Mouse (Mus musculus): ENCODE data around the gene Erc1. TPM values are rescaled to one million over a fixed set of nuclear protein-coding genes. Genes with fewer than 3 reads are reported as not detected.

Erc1 gene
- polyA plus RNA-seq, 1 experiment: 8.7 TPM

DNA sequence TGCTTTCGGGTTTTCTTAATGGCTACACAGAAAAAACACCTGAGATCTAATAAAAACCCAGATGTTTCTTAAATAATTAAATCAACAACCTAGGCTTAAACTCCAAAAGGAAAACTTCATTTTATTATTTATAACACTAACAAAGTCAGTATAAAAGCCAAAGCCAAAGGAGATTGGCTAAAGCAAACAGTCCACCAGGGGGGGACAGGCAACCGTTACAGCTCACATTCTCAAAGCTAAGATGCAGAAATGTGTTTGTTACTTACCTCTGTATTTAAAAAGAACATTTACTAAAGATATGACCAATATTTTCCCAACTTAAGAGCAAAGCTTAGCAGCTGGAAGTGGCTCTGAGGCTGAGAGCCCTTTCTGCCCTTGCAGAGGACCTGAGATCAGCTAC, 89.5 kb downstream of the Erc1 start:
- 82% methylated on average over 2 of the region's 2 CpGs for WGBS
- Histone ChIP-seq H3K4me3 (replicated peaks; ENCODE audit: extremely low read depth, low read depth, low read length) (no peak overlapping the region), H3K4me1 (ENCODE audit: control insufficient read depth, insufficient read depth, low read length) (no peaks in the 10 kb centered on the region)
- no peak for DNase-seq
- TF ChIP-seq CTCF (IDR thresholded peaks at IDR 0.05; ENCODE audit: insufficient read depth, low read length): no peak
- TF ChIP-seq POLR2A (IDR thresholded peaks at IDR 0.05; ENCODE audit: borderline replicate concordance, extremely low read depth, low read depth, low read length): no peak

- DNase-seq: no peak
- no peak for TF ChIP-seq CTCF (IDR thresholded peaks at IDR 0.05; ENCODE audit: insufficient read depth, low read length)
- no peak for TF ChIP-seq POLR2A (IDR thresholded peaks at IDR 0.05; ENCODE audit: borderline replicate concordance, extremely low read depth, low read depth, low read length)
- Histone ChIP-seq H3K4me3 (replicated peaks; ENCODE audit: extremely low read depth, low read depth, low read length) (no peak overlapping the region), H3K4me1 (ENCODE audit: control insufficient read depth, insufficient read depth, low read length) (no peaks in the 10 kb centered on the region)
- 70% methylated on average over 5 of the region's 5 CpGs for WGBS
Observed at GRCm38 (mm10) chr6:119757796-119758195, 90.2 kb downstream of the Erc1 start.

- DNase-seq: no peak
- TF ChIP-seq POLR2A (IDR thresholded peaks at IDR 0.05; ENCODE audit: borderline replicate concordance, extremely low read depth, low read depth, low read length) (no peak), CTCF (IDR thresholded peaks at IDR 0.05; ENCODE audit: insufficient read depth, low read length) (no peak)
- no peaks in the 10 kb centered on the region for H3K4me1 ChIP-seq (ENCODE audit: control insufficient read depth, insufficient read depth, low read length)
- WGBS: 33% methylated on average over 3 of the region's 3 CpGs
- H3K4me3 ChIP-seq (replicated peaks; ENCODE audit: extremely low read depth, low read depth, low read length): no peak overlapping the region
Observed at GRCm38 (mm10) chr6:119755866-119756265, 92.1 kb downstream of the Erc1 start.

DNA sequence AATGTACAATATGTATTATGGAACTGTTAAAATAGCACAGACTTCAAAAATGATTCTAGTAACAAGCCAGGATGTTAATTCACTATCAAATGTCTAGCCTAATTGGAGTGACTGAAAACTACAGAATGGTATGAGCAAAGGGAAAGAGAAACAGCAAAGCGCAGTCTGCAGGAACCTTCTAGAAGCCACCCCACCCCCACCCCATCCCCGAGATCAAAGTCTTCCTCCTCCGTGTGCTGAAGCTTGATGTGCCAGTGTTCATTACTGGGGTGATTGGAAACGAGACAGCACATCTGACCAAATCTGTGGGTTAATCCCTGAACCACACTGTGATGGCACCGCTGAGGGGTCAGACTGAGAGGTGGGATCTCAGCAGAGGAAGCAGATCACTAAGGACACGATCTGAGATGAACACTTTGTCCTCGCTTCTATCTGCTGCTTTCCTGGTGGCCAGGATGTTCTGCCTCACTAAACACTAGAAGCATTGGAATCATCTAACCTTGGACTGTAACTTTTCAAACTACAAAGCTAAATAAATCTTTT, 98.8 kb downstream of the Erc1 start:
- H3K4me3 ChIP-seq (replicated peaks; ENCODE audit: extremely low read depth, low read depth, low read length): no peak overlapping the region
- WGBS: 84% methylated on average over 7 of the region's 7 CpGs
- TF ChIP-seq POLR2A (IDR thresholded peaks at IDR 0.05; ENCODE audit: borderline replicate concordance, extremely low read depth, low read depth, low read length): no peak
- no peak for TF ChIP-seq CTCF (IDR thresholded peaks at IDR 0.05; ENCODE audit: insufficient read depth, low read length)
- no peaks in the 10 kb centered on the region for H3K4me1 ChIP-seq (ENCODE audit: control insufficient read depth, insufficient read depth, low read length)
- DNase-seq: no peak

DNA sequence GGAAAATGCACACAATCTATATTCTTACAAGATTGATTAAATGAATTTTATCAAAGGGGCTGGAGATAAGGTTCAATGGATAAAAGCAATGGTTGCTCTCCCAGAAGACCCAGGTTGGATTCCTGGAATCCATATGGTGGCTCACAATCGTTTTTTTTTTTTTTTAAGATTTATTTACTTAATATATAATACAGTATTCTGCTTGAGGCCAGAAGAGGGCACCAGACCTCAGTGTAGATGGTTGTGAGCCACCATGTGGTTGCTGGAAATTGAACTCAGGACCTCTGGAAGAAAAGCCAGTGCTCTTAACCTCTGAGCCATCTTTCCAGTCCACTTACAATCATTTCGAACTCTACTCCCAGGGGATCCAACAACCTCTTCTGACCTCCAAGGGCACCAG, 106.1 kb downstream of the Erc1 start:
- no peak for TF ChIP-seq CTCF (IDR thresholded peaks at IDR 0.05; ENCODE audit: insufficient read depth, low read length)
- TF ChIP-seq POLR2A (IDR thresholded peaks at IDR 0.05; ENCODE audit: borderline replicate concordance, extremely low read depth, low read depth, low read length): no peak
- no peak for DNase-seq
- 68% methylated on average over 2 of the region's 2 CpGs for WGBS
- Histone ChIP-seq H3K4me3 (replicated peaks; ENCODE audit: extremely low read depth, low read depth, low read length) (no peak overlapping the region), H3K4me1 (ENCODE audit: control insufficient read depth, insufficient read depth, low read length) (no peaks in the 10 kb centered on the region; the same call in 1 of the 2 replicates)

GRCm38 (mm10) chr6:119740541-119740940, 107.4 kb downstream of the Erc1 start:
- Histone ChIP-seq H3K4me3 (replicated peaks; ENCODE audit: extremely low read depth, low read depth, low read length) (no peak overlapping the region), H3K4me1 (ENCODE audit: control insufficient read depth, insufficient read depth, low read length) (no peaks in the 10 kb centered on the region; the same call in 1 of the 2 replicates)
- no peak for DNase-seq
- WGBS: 50% methylated on average over 3 of the region's 3 CpGs
- TF ChIP-seq CTCF (IDR thresholded peaks at IDR 0.05; ENCODE audit: insufficient read depth, low read length) (no peak), POLR2A (IDR thresholded peaks at IDR 0.05; ENCODE audit: borderline replicate concordance, extremely low read depth, low read depth, low read length) (no peak)

DNA sequence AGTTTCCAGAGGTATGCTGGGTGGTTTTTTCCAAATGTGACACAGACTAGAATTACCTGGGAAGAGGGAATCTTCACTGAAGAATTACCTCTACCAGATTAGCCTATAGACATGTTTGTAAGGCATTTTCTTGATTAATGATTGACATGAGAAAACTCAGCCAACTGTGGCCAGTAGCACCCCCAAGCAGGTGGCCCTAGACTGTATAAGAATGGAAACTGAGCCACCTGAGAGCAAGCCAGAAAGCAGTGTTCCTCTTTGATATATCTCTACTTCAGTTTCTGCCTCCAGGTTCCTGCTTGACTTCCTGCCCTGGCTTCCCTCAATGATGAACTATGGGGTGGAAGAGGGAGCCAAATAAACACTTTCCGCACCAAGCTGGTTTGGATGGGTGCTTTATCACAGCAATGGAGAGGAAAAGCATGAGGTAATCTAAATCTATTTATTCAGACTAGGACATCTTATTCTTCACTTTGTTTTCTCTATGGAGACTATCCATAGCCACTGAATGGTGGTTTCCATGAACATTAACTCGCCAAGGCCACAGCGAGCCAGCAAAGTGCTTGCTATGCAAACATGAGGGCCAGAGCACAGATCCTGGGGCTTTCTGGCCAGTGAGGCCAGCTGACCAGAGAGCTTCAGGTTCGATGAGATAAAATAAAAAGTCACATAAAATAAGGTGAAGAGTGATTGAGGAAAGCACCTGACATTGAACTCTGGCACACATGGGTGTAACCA, 109.2 kb downstream of the Erc1 start:
- no peaks in the 10 kb centered on the region; the same call in 1 of the 2 replicates for H3K4me1 ChIP-seq (ENCODE audit: control insufficient read depth, insufficient read depth, low read length)
- no peak for DNase-seq
- H3K4me3 ChIP-seq (replicated peaks; ENCODE audit: extremely low read depth, low read depth, low read length): no peak overlapping the region
- TF ChIP-seq CTCF (IDR thresholded peaks at IDR 0.05; ENCODE audit: insufficient read depth, low read length) (no peak), POLR2A (IDR thresholded peaks at IDR 0.05; ENCODE audit: borderline replicate concordance, extremely low read depth, low read depth, low read length) (no peak)
- 81% methylated on average over 4 of the region's 4 CpGs for WGBS

DNA sequence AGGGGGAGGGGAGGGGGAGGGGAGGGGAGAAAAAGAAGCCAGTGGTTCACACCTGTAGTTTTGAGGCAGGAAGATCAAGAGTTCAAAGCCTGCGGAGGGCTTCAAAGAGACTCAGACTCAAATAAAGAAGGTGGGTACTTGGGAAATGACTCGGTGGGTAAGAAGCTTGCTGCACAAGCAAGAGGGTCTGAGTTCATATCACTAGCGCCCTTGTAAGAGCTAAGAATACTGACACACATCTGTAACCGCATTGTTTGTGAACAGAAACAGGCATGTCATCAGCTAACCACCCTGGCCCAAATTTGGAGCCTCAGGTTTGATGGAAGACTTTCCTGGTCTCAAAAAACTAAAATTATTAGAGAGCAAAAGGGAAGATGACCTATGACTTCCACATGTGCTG, 110.3 kb downstream of the Erc1 start:
- no peak overlapping the region for H3K4me3 ChIP-seq (replicated peaks; ENCODE audit: extremely low read depth, low read depth, low read length)
- no peak for DNase-seq
- WGBS: 94% methylated on average over 4 of the region's 4 CpGs
- H3K4me1 ChIP-seq (ENCODE audit: control insufficient read depth, insufficient read depth, low read length): no peaks in the 10 kb centered on the region; the same call in 1 of the 2 replicates
- TF ChIP-seq CTCF (IDR thresholded peaks at IDR 0.05; ENCODE audit: insufficient read depth, low read length): no peak
- TF ChIP-seq POLR2A (IDR thresholded peaks at IDR 0.05; ENCODE audit: borderline replicate concordance, extremely low read depth, low read depth, low read length): no peak

DNA sequence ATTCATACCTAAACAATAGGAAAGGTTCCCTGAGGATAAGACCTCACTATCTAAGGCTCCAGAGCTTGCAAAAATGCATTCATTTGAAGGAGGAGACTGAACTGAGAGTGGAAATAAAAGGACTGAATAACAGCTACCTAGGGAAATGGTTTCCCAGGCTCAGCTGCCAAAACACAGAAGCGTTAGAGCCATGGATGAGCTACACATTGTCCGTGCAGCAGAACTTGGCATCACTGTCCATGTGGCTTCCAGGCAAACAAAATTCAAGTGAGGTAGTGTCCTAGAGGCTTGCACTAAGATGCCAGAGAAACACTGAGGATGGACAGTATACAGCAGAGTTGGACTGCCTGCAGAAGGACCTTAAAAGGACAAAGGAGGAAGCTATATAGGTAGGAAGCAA, 112.0 kb downstream of the Erc1 start:
- DNase-seq: no peak
- H3K4me3 ChIP-seq (replicated peaks; ENCODE audit: extremely low read depth, low read depth, low read length): no peak overlapping the region
- 63% methylated on average over 2 of the region's 2 CpGs for WGBS
- TF ChIP-seq CTCF (IDR thresholded peaks at IDR 0.05; ENCODE audit: insufficient read depth, low read length) (no peak), POLR2A (IDR thresholded peaks at IDR 0.05; ENCODE audit: borderline replicate concordance, extremely low read depth, low read depth, low read length) (no peak)
- no peaks in the 10 kb centered on the region; the same call in 1 of the 2 replicates for H3K4me1 ChIP-seq (ENCODE audit: control insufficient read depth, insufficient read depth, low read length)

- Histone ChIP-seq H3K4me3 (replicated peaks; ENCODE audit: extremely low read depth, low read depth, low read length) (no peak overlapping the region), H3K4me1 (ENCODE audit: control insufficient read depth, insufficient read depth, low read length) (no peaks in the 10 kb centered on the region)
- no peak for TF ChIP-seq POLR2A (IDR thresholded peaks at IDR 0.05; ENCODE audit: borderline replicate concordance, extremely low read depth, low read depth, low read length)
- no peak for TF ChIP-seq CTCF (IDR thresholded peaks at IDR 0.05; ENCODE audit: insufficient read depth, low read length)
- 91% methylated on average over 2 of the region's 2 CpGs for WGBS
- no peak for DNase-seq
Observed at GRCm38 (mm10) chr6:119731155-119731554, 116.8 kb downstream of the Erc1 start.

All from lung, adult 2 months (tissue).